Mouse (Mus musculus): ENCODE measurements around the gene Hist2h2aa1.
"Not testable (repeated sequence)": the region's sequence is repeated elsewhere in the genome, so short reads cannot be mapped to it uniquely, and the experiment has no call there.

The Hist2h2aa1 gene

DNA sequence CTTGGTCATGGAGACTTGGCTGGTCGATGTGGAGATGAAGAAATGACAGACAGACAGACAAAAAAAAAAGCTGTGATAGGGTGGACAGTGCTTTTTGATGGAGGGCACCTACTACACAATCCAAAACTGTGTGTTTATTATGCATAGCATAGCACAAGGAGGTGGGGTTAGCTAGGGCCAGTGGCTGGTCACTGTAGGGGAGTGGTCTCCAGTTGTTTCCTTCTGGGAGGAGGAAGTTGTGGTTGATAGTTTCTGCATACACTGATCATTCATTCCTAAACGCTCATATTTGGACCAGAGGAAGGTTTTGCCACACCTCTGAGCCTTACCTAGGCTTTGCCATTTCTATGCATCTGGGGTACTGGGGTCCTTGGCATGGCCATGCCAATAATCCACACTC lies 14.9 kb upstream of the Hist2h2aa1 start:
- DNase-seq (ENCODE audit: low spot score): no peak

DNA sequence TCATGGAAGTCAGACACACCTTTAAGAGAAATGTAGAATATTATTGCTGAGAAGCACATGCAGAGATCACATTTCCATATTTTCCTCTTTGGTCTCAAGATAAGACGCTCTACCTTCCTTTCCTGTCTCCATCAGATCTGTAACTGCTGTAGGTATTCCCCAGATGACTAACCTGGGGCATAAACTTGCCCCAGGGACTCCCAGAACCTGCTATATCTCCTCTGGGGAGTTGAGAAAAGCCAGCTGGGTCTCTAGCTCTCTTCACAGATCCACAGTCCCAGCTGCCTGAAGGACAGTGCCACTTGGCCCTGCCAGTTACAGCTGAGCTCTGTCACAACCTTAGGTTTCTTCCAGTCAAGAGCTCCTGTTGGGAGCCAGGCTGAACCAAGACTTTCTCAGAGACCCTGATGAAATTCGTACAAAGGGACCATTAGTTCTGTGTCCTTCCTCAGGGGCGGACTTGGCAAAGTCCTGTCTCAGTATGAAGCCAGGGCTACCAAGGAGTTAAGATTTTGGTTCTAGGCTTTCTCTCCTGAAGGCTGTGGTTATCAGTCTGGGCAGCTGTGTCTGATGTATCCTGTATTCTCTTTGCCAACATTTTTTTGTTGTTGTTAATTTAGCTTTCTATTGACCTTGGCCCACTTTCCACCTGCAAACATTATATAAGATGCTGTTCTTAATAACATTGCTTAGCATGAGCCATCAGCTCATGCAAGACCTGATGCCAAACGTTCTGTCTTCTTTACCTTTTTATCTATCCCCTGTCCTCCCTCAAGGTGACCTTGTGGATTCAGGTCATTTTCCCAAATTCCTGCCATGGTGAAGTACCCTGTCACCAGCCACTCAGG lies 14.2 kb upstream of the Hist2h2aa1 start:
- DNase-seq (ENCODE audit: low spot score): no peak

DNA sequence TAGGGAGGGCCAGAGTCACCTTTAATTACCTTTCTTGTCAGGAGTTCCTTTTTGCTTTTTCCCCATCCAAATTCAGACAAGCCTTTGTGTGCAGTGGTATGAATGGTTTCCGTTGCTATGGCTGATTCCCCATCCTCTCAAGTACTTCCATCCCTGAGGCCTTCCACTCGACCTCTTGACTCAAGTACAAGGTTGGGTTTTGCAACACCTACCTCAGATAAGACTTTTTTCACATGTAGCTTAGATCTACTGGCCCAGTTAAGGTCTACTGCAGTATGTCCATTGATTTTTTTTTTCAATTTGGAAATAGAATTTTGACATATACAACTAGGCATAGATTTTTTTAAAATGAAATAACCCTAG lies 13.6 kb upstream of the Hist2h2aa1 start:
- peak; percentile 76 for DNase-seq (ENCODE audit: low spot score)

DNA sequence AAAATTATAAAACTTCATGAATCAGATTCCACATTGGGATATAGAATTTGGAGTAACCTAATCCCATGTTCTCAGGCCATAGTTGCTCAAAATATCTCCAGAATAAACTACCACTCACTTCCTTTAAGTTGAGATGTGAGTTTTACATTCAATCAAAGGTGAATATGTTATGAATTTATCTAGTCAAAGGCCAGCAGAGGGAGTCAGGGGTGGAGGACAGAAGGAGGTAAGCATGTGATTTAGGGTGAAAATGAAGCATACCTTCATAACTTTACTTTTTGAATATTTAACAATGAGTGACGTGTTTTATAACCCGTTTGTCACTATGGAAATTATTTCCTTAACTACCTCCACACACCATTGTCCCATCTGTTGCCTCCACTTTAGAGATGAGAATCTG lies 10.4 kb upstream of the Hist2h2aa1 start:
- DNase-seq (ENCODE audit: low spot score): no peak

DNA sequence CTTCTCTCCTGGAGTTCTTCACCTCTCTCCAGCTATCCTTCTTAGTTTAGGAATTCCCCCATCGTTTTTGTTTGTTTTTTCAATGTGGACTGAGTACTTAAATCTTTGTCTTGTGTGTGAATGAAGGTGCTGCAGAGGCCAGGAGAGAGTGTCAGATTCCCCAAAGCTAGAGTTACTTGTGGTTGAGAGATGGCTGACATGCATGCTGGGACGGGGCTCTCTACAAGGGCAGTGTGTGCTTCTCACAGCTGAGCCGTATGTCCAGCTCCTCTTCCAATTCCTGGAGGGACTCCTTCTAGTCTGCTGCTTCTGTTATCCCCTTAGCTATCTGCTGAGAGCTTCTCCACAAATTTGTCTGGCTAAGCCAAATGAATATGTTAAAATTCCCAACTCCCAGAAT lies 9.5 kb upstream of the Hist2h2aa1 start:
- no peak for DNase-seq (ENCODE audit: low spot score)

DNA sequence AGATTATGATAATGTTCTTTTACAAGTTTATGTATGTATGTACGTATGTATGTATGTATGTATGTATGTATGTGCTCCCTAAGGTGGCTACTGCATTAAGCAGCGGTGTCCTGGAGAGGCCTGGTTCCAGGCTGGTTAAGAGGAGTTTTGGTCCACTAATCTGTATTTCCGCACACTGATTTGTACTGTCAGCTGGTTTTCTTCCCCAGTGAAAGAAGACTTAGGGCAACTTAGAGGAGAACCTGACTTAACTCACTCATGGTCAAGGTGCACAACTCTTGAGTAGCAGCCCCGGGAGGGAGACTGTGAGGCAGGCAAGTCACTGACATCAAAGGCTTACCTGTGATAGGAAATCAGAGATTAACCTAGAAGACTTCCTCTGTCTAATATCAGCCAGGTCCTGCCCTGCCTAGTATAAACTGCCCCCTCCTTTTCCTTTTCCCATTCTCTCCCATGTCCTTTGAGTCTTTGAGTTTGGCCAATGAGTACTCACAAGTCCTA lies 8.4 kb upstream of the Hist2h2aa1 start:
- DNase-seq (ENCODE audit: low spot score): no peak

DNA sequence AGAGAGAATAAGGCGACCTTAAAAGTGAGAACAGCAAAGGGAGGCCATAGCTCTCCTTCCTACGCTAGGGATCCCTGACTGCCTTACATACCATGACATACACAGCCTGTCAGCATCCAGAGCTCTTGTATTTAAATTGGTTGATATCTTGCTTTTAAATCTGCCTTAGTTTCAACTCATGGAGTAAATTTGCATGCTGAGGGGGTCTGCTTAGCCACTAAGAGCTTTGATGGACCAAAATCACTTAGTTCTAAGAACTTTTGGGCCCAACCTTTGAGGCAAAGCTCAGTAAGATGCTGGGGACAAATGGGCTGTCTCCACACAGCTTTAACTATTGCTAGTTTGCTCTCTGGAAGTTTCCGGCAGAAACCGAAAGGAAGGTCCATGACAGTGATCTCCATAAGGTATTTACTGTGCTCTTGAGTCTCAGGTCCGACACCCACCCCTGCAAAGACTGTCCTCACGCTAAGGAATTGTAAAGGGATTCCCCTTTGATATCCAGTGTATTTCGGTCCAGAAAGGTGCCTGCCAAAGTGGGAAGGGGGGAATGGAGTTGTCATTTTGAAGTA lies 7.9 kb upstream of the Hist2h2aa1 start:
- DNase-seq (ENCODE audit: low spot score): no peak

DNA sequence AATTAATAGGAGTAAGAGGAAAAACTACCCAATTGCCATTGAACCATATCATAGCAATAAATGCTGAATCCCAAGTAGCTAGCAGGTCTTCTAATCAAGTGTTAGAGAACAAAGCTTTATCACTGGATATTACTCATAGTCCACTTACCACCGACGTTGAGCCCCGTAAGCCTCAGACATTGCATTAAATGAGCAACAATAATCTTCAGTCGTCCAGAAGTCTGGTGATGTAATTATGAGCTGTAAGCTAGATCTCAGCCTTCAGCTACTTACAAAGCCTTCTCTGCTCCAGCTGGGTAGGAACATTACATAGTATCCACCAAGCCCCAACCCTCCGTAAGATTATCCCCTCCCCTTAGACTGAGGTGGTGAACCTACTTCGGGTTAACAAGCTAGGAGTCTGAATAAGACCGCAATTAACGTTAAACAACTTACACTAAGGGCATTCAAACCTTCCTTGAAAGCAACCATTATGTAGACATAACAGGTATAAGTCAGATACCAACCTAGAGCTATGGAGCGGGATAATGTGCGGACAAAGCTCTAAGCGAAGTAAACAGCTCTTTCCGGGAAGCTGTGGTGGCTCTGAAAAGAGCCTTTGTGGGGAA lies 7.3 kb upstream of the Hist2h2aa1 start:
- no peak for DNase-seq (ENCODE audit: low spot score)

DNA sequence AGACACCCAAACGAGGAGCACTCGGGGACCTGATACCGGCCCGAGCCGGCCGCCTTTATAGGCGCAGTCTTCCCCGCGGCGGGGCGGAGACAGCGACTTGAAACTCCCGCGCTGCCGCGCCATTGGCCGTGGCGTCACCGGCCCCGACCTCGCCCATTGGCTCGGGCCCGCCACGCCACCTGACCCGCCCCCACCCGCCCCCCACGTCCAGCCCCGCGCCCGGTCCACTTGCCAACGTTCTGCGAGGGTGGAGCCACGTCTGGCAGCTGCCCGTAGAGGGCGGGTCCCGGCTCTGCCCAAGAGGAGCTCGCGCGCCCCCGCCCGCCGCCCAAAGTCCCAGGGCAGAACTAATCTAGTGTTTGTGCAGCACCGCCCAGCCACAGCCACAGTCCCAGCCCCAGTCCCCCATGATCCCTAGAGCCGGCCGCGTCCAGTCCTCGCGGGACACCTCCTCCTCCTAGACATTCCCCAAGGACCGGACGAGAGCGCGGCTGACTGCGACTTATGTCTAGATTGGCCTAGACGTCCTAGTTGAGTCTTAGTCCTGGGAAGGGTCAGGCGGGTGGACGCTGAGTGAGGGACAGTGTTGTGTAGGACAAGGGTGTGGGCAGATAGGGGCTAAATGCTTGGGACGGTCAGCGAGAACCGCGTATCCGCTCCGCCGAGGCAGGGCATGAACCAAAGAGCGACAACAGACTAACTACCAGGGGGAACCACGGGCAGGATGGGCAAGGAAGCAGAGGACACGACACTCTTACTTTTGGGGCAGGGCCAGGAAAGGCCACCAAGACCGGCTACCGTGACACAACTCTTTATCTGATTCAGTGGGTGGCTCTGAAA lies 6.1 kb upstream of the Hist2h2aa1 start, which contains the start of gene Hist2h3c2:
TSS of gene Hist2h3c2 (minus strand) at position 174 of the 840 bp plus-strand sequence.
- DNase-seq (ENCODE audit: low spot score): not testable (repeated sequence)

DNA sequence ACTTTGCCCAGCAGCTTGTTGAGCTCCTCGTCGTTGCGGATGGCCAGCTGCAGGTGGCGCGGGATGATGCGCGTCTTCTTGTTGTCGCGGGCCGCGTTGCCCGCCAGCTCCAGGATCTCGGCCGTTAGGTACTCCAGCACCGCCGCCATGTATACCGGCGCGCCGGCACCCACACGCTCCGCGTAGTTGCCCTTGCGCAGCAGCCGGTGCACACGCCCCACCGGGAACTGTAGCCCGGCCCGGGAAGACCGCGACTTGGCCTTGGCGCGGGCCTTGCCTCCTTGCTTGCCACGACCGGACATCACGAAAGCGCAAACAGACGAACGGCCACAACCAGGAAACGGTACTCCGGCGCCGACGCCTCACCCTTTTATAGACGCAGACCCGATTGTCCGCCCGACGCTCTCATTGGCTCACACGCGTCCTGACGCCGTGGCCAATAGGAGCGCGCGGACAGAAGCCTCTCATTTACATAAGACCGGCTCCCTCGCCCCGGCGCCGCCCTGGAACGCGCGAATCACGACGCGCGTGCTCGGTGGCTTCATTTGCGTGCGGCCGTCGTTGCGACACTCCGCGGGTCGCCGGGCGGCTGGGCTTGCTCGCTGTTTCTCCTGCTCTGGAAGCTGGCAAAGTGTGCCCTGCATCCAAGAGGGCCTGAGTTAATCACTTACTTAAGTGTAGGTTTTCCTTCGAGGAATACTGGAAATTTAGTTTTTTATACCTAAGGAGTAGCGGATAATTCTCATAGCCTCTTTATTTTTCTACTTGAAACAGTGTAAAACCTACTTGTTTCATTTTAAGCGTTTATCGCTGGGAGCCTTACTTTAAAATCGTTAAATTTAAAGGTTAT lies 5.1 kb upstream of the Hist2h2aa1 start, which contains the start of gene Hist2h2aa2:
TSS of gene Hist2h2aa2 (minus strand) at position 328 of the 850 bp plus-strand sequence.
- peak; percentile 97 for DNase-seq (ENCODE audit: low spot score)

DNA sequence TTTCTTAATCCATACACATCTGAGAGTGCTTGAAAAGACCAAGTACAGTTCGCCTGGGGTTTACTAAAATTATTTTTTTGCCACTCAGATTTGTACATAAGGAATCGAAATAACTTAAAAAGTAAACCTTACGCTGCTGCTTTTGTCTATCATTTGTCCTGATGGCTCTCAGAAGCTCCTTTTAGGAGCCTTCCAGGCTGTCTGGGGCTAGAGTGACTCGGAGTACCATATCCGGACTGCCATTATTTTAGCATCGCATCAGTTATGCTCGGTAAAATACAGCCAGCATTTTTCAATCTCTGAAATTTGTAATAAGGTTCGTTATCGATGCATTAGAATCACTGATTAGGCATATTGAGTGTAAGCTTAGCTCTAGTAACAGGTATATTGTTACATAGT lies 4.5 kb upstream of the Hist2h2aa1 start:
- no peak for DNase-seq (ENCODE audit: low spot score)

DNA sequence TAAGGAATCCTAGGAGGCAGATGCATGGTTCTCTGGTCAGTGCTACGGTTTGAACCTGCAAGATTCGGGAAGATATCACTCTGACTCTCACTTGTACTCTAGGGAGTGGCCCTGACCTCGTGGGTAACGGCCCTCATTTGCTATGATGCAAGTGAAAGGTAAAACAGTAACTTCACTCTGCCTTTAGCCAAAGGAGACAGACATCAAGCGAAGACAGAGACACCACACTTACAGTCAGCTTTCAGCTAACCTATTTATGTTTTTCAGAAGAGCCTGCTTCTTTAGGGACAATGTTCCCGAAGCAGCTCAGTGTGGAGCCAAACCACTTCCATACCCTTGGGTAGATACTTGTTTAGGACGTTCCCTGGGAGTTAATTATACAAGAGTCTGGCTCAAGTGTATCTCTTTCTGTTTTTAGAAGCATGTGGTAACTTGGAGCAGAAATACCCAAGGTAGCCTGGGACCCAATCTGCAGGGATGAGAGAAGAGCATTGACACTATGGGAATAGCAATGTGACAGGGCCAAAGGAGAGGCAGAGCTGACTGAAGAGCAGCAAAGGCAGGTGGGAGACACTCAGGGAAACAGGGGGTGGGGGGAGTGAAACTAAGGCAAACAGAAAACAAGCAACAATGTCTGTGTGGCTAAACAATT lies 1.2 kb upstream of the Hist2h2aa1 start:
- DNase-seq (ENCODE audit: low spot score): no peak

DNA sequence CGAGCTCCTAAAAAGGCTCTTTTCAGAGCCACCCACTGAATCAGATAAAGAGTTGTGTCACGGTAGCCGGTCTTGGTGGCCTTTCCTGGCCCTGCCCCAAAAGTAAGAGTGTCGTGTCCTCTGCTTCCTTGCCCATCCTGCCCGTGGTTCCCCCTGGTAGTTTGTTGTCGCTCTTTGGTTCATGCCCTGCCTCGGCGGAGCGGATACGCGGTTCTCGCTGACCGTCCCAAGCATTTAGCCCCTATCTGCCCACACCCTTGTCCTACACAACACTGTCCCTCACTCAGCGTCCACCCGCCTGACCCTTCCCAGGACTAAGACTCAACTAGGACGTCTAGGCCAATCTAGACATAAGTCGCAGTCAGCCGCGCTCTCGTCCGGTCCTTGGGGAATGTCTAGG lies 721 bp downstream of the Hist2h2aa1 start:
- not testable (repeated sequence) for DNase-seq (ENCODE audit: low spot score)

DNA sequence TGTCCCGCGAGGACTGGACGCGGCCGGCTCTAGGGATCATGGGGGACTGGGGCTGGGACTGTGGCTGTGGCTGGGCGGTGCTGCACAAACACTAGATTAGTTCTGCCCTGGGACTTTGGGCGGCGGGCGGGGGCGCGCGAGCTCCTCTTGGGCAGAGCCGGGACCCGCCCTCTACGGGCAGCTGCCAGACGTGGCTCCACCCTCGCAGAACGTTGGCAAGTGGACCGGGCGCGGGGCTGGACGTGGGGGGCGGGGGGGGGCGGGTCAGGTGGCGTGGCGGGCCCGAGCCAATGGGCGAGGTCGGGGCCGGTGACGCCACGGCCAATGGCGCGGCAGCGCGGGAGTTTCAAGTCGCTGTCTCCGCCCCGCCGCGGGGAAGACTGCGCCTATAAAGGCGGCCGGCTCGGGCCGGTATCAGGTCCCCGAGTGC lies 1.1 kb downstream of the Hist2h2aa1 start, which contains the start of gene Hist2h3c1:
TSS of gene Hist2h3c1 (plus strand) at position 259 of the 430 bp plus-strand sequence.
- DNase-seq (ENCODE audit: low spot score): not testable (repeated sequence)

DNA sequence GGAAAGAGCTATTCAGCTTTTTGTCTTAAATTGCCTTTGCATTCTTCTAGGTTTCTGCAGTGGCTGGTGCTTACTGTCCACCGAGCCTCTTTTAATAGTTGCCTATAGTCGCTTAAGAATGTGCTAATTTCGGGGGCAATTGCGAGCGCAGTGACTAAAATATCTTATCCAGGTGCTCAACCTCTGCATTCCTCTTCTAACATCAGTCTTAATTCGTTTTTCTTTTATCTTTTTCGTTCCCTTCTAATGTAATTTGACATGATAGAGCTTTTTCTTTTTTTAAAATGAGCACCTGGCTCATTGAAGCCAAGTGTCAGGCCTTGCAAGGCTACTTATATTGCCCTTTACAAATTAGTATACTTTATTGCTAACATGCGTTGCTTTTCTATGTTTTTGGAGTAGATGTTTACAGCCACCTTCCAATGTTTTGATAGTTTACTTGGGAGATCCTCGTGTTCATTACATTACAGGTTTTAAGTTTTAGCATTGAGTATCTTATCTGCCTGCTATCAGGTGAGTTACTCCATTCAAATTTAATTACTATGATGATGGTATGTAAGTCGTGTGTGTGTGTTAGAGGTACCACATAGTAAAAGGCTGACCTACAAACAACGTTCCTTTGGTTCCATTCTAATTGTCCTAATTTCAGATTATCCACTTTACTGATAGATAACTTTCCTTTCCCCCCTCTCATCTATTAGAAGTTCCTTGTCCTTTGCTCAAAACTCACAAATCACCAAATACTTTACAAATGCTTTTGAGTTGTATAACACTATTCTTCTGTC lies 2.3 kb downstream of the Hist2h2aa1 start:
- no peak for DNase-seq (ENCODE audit: low spot score)

DNA sequence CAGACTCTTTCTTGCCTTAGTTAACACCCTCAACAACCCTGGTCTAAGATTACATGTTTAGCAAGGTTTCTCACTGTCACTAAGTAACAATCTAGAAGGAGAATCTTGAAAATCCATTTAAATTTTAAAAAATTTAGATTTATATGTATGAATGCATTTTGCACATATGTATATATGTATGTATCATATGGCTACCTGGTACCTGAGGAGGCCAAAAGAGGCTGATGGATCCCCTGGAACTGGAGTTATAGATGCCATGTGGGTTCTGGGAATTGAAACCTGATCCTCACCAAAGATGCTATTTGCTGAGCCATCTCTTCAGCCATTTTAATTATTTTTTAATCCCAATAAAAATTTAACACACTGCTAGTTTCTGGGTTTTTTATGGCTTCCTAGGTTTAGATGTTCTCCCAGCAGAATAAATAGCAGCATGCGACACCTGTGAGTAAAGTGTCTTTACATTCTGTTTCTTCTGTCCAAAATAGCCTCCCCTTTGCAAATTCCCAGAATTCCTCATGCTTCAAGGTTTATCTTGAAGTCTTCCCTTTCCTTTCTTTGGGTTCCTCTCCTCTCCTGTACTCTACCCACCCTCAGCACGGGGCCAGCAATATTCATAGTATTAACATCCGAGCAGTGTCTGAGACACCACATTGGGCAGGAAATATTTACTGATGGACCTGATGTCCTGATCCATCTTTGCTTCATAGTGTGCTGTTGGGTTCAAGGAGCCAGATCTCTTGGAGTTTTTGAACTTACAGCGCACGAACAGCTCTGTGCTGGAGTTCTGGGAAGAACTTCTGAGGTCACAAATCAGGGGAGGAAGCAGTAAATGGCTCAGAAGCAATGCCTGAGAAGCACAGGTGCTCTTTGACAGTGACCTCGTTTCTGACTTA lies 3.1 kb downstream of the Hist2h2aa1 start:
- no peak for DNase-seq (ENCODE audit: low spot score)

DNA sequence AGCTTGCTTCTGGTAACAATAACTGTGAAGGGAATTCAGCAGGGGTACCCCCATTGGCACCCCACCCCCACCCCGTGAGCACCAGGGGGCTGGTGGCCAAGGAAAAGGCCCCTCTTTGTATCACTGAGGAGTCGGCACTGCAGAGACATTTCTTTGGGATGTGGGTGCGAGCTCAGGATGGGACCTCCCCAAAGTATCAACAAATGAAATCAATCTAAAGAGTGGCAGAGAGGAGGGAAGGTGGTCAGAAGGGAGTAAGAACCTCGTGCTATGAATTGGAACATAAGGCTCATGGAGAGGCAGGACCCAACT lies 3.7 kb downstream of the Hist2h2aa1 start:
- no peak for DNase-seq (ENCODE audit: low spot score)

DNA sequence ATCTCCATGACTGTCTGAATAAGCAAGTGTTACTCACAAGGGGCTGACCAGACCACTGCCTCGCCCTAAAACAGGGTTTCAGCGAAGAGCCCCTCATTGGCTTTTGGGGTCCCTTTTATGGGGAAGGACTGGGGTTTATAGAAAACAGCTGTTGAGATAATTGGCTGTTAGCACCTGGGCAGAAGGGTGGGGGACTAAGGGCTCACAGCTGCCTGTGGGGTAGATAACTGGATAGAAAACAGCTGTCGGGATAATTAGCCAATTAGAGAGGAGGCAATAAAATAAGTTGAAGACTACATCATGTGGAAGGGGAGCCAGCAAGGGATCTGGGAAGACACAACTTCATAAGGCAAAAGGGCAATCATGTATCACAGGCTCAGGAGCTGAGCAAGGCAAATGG lies 5.6 kb downstream of the Hist2h2aa1 start:
- DNase-seq (ENCODE audit: low spot score): no peak

DNA sequence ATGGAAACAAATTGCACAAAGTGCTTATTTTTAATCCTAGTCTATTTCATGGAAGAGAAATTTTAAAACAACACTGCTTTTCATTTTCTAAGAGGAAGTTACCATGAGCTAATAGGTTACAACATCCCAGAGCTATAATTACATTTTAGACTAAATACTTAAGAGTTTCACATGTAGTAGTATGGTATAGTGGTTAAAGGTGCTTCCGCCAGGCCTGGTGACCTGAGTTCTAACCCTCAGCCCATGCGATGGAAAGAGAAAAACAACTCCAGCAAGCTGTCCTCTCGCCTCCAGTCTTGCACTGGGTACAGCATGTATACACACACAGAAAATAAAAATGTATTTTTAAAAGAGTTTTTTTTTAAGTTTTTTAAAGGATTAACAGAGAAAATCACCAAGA lies 6.5 kb downstream of the Hist2h2aa1 start:
- DNase-seq (ENCODE audit: low spot score): no peak
